Mouse (Mus musculus) liver, embryonic 14.5 days (tissue): ENCODE measurements around the gene Mrpl35.

ENCODE experiments used
- CTCF ChIP-seq: IDR thresholded peaks from 2 replicates; pipeline ENCODE4 v1.5.1; 2016; ENCODE audit warnings: antibody characterized with exemption, low read depth, control low read depth
- EP300 ChIP-seq: IDR thresholded peaks from 2 replicates; pipeline ENCODE4 v1.6.1; 2016; ENCODE audit warnings: antibody characterized with exemption, low read depth

DNA sequence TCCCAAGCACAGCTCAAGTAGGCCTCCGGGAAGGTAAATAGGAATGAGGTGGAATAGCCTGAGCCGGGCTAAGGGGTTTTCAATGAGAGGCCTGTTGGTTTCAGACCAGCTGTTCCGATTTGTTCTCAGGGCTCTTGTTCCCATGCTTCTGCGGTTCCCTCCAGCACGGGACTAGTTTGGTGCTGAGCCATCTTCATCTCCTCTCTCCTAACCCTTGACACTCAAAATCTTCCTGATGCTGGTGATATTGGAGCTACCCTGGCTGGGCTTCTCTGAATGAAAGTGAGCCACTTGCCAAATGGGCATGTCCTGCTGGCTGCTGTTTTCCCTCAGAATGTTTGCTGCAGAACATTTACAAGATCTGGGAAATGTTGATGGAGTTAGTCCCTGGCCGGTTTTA, 35.0 kb downstream of the Mrpl35 start:
- TF ChIP-seq CTCF (no peak), EP300 (no peak)
